Mouse (Mus musculus): Measurements from ENCODE around the gene Sema6d. TPM values are rescaled to one million over a fixed set of nuclear protein-coding genes. Genes with fewer than 3 reads are reported as not detected.
A peak's percentile ranks its signal among the peaks of the same experiment; 100 is the strongest.

The Sema6d gene
- total RNA-seq, 2 experiments from 2014 or later: 11.3 to 11.9 TPM

DNA sequence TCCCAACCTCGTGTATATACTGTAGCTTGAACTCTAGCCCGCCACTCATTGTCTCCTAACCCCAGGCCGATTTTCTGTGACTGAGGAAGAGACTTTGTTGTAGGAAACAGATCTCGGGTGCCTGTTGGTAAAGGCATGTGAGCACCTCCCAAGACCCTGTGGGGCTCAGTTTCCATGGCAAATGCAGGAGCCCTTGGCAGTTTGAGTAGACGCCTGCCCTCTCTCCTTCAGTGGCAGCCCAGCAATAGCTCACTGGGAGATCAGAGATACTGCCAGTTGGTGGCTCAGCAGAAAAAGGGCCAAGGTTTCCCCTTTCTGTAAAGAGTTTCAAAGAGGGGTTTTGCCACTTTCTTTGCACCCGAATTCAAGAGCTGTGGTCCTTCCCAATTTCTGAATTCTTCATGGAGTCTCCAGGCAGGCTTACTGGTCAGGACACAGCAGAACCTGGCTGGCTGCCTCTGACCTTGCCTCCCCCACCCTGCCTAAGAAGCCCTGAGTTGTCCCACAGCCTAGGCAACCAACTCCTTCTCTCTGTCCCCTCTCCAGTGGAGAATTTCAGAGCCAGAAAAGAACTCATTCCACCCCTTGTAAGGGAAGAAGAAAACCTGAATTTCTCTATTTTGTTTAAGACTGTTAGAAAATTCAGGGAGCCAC, 312.1 kb downstream of the Sema6d start:
- no peak for DNase-seq

- DNase-seq: peak; percentile 16 to 53
These were observed 313.8 kb downstream of the Sema6d start for GRCm38 (mm10) chr2:124403571-124403970.

DNA sequence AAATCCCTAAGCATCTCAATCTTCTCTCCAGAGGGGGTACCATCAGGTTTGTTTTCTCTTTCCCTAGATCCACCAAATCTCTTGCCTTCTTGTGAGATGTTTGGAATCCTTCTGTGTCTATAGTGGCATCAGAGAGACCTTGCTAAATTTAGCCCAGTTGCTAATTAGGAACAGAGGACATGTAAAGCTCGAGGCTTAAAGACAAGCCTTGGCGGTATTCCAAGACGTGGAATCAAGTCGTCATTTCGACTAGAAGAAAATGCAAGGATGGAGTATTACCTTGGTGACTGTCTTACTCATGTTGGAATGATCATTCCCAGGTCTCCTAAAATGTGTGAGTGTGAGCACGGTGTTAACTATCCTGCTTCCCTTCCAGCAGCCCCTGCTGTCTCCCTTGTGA, 314.2 kb downstream of the Sema6d start:
- DNase-seq: peak; percentile 6 to 9

DNA sequence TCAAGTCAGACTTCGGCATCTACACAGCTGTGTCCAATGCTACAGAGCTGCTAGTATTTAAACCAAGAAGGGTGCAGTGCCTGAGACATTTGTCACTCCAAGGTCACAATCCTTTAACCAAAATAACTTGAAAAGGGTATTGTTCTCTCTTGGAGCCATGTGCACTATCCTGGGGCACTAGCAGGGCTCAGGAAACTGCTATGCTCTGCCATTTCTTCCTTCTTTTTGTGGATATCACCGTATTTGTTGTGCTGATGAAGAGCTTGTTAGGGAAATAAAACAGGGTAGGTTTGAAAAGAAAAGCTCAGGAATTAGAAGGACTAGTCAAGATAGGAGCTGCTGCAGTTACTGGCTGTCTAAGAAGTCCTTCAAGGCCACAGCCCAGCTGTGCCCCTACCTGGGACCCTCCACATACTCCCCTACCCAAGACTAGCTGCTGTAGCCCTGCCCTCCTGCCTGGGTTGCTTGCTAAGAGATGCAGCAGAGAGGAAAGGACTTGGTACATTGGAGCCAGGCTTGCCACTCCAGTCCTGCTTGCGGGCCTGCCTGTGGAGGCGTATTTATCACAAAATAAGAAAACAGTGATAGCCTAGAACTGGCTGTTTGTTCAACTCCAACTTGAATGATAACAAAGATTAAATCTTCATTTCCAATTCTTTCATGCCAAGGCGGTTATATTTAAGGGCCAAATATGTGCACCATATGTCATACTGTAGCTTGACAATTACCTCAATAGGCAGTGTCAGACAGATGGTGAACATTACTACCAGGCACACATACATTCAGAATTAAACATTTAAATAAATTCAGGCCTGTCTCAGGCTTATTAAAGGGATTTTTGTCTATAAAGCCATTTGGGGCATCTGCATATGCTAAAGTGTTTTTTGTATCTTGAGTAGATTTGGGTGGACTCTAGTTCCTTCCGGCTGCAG, 315.1 kb downstream of the Sema6d start:
- no peak for DNase-seq

- DNase-seq: no peak
These were observed 319.2 kb downstream of the Sema6d start for GRCm38 (mm10) chr2:124408956-124409355.

- no peak for DNase-seq
These were observed 327.0 kb downstream of the Sema6d start for GRCm38 (mm10) chr2:124416730-124417129.

DNA sequence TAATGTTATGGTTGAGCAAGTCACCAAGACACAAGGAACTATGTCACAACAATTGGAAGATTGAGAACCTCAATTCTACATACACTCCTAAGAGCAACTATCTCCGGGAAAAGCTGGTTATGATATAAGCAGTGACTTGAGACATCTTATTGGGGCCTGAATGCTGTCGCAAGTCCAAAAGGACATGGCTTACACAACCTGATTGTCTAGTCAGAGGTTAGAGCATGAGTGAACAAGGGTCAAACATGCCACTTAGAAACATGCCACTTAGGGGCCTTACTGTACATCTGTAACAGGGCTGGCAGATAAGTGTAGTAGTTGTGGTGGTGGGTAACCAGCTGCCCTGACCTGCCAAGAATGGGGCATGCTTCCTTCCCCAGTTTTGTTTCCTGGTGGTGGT, 328.6 kb downstream of the Sema6d start:
- DNase-seq: no peak

DNA sequence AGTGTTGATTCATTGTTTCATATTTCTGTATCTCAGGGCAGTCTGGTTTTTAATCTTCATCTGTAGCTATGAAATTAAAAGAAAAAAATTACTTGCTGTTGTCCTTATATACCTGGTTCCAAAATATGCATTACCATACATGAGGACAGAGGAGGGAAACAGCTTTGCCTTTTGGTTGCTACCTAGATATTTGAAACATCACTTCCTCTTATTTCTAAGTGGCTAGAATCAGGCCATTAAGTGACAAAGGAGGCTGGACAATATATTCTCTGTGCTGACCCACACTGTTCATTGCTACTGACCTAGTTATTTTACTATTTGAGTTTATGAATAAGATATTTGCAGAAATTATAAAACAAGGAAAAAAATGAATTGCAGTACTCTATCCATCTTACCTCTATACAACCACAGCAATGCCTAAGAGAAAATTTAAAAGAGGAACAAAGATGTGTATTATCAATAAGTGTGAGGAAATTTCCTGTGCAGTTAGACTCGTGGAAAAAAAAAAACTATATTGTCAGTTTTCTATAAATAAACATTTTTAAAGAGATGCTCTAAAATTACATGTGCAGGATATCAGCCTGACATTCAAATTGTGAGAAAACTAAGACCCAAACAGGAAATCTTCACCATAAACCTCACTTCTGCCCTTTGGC, 330.5 kb downstream of the Sema6d start:
- DNase-seq: no peak

GRCm38 (mm10) chr2:124429744-124430143, 340.0 kb downstream of the Sema6d start:
- no peak for DNase-seq

DNA sequence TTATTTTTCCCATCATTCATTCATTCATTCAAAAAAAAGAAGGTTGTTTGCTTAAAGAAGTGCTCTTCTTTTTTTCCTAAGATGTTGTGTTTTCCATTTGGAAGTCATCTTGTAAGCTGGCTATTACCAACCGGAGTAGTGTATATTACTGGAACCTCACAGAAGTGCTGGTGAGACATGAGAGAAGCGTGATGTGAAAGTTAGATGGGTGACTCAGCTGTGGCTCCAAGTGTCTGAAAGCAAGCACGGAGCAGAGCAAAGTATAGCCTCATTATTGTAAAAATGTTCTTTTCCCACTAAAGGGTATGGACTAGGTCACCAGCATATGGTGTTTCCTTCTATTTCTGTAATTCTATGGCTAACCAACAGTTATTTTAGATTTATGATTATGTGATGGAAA, 340.9 kb downstream of the Sema6d start:
- DNase-seq: no peak

DNA sequence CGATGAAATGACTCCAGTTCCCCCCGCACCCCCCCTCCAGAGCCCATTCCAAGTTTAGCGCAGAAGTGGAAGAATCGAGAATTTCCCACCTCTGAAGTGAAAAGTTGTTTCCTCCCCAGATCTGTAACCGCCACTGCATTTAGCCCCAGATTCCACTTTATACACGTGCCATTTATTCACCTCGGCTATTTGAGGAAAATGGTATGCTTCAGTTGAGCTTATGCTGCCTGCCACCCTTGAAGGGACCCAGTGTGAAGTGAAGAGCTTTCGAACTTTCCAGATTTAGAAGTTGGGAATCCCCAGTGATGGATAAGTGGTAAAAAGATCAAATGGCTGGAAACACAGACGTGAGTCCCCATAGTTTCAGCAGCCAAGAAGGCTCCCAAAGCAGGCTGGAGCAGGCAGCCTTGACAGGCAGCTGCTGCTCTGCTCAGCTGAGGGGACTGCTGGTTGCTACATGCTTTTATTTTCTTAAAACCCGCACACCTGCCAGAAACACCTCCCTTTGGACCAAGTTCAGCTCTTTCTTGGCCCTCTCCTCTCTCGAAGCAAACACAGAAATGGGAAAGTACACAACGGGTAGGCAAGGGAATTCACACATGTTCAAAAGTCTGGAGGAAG, 345.7 kb downstream of the Sema6d start:
- DNase-seq: no peak

GRCm38 (mm10) chr2:124436704-124437103, 346.9 kb downstream of the Sema6d start:
- DNase-seq: no peak

- DNase-seq: no peak
These were observed 354.4 kb downstream of the Sema6d start for GRCm38 (mm10) chr2:124444199-124444598.

- DNase-seq: peak; percentile 26 to 60
These were observed 366.1 kb downstream of the Sema6d start for GRCm38 (mm10) chr2:124455881-124456280.

- DNase-seq: no peak
These were observed 367.2 kb downstream of the Sema6d start for GRCm38 (mm10) chr2:124456999-124457398.

DNA sequence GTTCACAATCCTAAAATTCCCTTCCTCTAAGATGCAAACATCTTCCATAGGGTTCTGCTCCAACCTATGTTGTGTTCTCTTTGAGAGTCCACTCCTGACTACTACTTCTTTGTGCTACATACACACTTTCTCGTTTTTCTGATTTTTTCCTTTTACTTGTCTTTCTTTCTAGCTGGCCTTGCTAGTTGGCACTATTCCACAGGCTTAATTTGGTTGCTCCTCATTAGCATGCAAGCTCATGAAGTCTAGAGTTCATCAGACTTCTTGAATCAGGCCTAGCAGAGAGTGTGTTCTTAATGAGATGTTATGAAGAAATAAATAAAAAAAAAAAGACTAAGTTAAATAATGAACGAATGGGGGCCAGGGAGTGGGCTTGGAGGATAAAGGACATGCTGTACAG, 368.3 kb downstream of the Sema6d start:
- no peak for DNase-seq

GRCm38 (mm10) chr2:124460956-124461355, 371.2 kb downstream of the Sema6d start:
- DNase-seq: peak; percentile 41 to 50

GRCm38 (mm10) chr2:124461378-124461851, 371.6 kb downstream of the Sema6d start:
- DNase-seq: peak in 1 of 2 experiments; percentile 11

- no peak for DNase-seq
These were observed 375.5 kb downstream of the Sema6d start for GRCm38 (mm10) chr2:124465004-124465946.

GRCm38 (mm10) chr2:124467429-124467828, 377.7 kb downstream of the Sema6d start:
- peak in 1 of 2 experiments; percentile 13 for DNase-seq

Data from heart, adult 18-20 months (tissue).